Mouse (Mus musculus): Measurements from ENCODE around the gene Gda.

The Gda gene

DNA sequence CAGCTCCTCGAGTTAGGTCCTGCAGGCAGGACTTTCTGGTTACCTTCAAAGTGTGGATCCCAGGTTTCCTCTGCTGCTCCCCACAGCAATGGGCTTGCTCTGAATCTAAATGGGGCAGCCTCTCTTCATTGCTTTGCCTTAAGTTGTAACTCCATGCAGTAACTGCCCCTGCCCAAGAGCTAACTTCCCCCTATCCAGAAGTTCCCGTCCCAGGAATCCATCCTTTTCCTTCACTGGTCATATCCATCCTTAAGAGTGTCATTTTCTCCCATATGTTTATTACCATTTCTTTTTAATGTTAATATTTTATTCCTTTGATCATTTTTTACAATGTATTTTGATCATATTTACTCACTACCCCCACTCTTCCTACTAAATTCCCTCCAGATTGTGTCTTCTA lies at the start of gene Gda:
Gda (minus strand) TSS at position 101 of the 400 bp plus-strand sequence.
- DNase-seq (ENCODE audit: low spot score) = no peak

DNA sequence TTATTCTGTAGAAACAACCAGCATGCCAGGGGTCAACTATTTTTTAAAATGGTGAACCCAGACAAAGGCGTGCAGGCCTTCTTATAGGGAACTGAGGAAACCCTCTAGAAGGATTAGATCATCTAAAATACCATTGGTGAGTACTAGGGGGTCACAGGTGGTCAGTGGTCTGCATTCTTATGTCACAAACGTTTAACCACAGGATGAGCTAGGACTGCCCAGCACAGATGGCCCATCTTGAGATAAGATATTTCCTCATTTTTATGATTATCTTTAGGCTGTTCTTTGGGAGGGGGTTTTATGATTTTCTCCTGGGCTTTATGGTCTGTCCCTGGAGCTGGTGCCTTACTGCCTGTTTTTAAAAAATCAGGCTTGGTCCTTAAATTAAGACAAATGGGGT lies 47.0 kb upstream of the Gda start:
- DNase-seq (ENCODE audit: low spot score) = no peak

GRCm38 (mm10) chr19:21510116-21510515 lies 36.9 kb upstream of the Gda start:
- peak; percentile 4 for DNase-seq (ENCODE audit: low spot score)

GRCm38 (mm10) chr19:21507561-21508232 lies 34.5 kb upstream of the Gda start:
- no peak for DNase-seq (ENCODE audit: low spot score)

- DNase-seq (ENCODE audit: low spot score) = no peak
These were observed 33.9 kb upstream of the Gda start for GRCm38 (mm10) chr19:21507133-21507532.

DNA sequence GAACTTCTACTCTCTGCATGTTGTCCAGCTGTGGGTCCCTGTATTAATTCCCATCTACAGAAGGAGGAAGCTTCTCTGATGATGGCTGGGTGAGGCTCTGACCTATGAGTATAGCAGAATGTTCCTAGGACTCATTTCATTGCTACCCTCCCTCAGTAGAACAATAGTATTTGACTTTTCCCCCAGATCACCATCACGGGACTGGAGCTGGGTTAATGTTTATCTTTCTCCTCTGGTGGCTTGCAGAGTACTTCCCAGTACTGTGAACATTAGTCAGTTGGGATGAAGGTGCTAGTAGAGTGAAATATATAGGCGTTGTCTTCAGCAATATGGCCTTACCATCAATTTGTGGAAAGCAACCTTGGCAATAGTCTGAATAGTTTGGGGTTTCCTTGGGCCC lies 31.5 kb upstream of the Gda start:
- no peak for DNase-seq (ENCODE audit: low spot score)

DNA sequence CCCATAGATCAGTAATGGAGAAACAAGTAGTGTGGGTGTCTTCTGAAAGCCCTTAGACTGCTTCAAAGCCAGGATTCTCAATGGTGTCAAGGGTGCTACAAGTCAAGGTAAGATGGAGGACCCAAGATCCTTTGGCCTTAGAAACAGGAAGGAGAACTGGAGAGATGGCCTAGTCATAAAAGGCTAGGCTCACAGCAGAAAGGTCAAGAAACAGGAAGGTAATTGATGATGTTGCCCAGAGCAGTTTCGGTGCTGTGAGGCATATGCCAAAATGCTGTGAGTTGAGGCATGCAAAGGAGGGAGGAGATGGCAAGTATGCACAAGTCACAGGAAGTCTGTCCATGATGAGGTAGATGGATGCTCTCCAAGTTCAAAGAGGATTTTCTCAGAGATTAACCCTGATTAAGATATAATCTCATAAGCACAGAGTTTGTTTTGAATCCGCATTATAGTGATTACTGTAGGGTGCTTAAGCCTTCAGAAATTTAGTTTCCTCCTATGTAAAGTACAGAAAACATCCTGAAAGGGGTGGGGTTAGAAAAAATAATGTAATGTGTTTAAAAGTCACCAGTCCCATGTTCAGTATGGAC lies 26.2 kb upstream of the Gda start:
- no peak for DNase-seq (ENCODE audit: low spot score)

DNA sequence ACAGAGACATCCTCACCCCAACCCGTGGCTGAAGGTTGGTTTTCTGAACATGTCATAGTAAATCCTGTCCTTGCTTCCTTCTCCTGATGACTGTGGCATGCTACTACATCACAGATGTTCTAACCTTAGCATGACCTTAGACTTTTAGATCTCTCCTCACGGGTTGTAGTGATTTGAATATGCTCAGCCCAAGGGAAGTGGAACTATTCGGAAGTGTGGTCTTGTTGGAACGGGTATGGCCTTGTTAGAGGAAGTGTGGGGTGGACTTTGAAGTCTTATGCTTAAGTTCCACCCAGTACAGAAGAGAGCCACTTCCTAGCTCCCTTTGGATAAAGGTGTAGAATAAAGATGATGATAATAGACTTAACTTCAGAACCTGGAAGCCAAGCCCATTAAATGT lies 22.6 kb upstream of the Gda start:
- DNase-seq (ENCODE audit: low spot score) = no peak

DNA sequence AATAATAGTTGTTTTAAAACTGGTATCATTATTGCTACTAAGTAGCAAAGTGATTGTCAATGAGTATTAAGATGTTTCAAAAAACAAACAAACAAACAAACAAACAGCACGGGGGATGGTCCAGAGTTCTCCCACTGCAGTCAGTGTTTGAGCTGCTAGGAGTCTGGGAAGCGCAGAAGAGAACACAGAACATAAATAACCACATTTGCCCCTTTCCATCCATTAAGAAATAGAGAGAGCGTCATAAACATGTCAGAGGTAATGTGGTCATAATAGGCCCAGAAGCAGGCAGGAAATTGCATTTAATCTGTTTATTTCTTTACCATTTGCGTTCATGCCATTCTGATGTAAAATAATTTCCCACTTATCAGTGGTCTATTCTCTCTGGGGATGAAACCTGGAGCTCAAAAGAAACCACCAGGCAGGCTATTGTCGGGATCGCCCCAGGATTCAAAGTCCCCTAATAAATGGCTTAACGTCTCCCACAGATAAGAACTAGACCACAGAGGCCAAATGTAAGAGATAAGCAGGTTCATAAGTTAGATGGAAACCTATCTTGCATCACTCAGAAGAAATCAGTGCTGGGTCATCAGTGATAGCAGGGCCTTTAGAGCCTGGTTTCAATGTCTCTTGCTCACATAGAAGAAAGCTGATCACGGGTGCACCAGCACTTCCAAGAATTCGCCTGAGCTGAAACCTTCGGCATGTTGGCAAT lies 20.7 kb upstream of the Gda start:
- DNase-seq (ENCODE audit: low spot score) = no peak

- DNase-seq (ENCODE audit: low spot score) = no peak
These were observed 18.1 kb upstream of the Gda start for GRCm38 (mm10) chr19:21491391-21491790.

GRCm38 (mm10) chr19:21487124-21487944 lies 14.1 kb upstream of the Gda start:
- DNase-seq (ENCODE audit: low spot score) = no peak

DNA sequence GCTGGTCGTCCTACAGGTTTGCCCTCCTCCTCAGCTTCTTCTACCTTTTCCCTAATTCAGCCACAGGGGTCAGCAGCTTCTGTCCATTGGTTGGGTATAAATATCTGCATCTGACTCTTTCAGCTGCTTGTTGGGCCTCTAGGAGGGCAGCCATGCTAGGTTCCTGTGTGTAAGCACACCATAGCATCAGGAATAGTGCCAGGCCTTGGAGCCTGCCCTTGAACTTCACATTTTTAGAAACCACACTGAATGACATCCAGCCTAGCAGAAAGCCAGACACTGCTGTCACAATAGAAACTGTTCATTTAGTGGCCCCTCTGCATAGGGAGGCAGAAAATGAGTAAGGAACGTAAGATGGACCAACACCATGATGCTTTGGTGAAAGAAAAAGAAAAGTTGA lies 8.9 kb upstream of the Gda start:
- no peak for DNase-seq (ENCODE audit: low spot score)

DNA sequence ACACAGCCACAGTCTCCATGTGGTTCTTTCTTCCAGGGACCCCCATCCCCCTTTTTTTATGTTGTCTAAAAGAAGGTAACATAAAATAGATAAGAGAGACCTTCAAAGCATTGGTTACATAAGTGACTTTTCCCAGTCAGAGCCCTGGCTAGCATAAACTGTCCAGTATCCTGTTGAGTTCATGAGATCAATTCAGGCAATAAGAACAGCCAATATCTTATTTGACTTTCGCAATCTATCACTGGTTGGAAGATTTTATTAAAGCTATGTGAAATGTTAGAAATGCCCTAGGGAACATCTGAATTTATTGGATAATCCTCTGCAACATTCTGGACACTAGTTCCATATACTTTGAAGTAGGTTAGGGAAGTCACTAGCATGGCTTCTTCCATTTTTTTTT lies 7.8 kb upstream of the Gda start:
- DNase-seq (ENCODE audit: low spot score) = no peak

DNA sequence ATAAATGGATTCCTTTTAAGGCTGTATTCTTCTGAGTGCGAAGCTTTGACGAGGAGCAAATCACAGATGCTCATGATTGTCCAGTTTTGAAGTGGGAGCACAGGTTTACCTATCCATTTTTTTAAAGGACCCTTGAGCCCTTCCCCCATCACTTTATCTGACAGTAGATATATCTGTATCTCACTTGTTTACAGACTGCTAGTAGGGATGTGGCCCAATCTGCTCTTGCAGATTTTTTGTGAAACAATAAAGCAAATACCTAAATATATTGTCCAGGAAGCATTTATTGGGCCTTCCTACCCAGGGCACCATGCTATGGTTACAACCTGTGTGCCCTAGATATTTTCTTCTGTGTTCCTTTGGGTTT lies 6.8 kb upstream of the Gda start:
- no peak for DNase-seq (ENCODE audit: low spot score)

DNA sequence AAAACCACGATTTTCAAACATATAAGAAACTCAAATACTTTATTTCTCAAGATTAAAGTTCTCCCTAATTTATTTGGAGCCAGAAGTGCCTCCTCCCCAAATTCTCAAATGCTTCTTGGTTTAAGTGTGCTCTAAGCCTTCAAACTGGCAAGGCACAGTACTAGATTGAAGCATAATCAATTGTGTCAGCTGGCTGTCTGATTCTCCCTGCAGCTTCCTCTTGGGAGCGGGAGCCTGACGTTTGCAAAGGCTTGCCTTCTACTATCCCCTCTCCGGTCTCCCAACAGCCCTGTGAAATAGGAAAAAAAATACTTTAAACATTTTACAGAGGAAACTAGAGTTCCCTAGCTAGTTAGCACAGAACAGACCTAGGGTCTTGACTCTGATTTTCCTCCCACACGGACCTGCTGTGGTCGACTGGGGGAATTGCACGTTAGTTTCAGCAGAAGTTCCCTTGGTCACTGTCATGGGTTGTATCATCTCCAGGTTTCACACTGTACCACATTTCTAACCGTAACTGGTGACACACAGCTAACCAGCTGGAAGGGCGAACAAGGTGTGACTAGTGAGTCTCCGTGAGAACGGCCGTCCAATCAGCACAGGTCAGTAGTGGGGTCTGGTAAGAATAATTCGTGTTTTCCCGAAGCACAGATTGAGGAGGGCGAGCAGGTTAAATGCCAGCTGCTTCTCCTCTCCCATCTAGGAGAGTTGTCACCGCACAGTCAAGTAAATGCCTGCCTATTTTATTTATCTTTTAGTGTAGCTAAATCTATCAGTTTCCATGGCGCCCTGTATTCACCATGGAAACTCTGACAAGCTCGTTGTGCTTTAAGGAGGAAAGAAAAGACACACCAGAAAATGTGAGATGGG lies 6.2 kb upstream of the Gda start:
- no peak for DNase-seq (ENCODE audit: low spot score)

- DNase-seq (ENCODE audit: low spot score) = no peak
These were observed 5.3 kb upstream of the Gda start for GRCm38 (mm10) chr19:21478538-21478937.

DNA sequence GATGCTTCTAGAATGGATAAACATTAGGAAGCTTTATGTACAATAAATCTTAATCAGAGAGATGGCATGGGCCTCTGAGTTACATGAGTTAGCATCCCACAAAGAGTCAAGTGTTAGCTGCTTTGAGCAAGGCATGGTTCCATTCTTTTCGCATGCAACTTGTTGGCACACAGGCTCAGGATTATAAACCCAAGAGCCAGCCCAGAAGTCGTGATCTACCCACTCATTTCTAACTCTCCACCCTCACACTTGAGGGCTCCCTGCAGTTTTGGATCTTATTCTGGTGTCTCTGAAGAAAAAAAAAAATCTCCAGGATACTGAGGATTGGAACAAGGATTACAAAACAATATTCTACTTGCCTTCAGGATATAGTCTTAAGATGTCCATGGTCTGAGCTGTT lies 4.5 kb upstream of the Gda start:
- no peak for DNase-seq (ENCODE audit: low spot score)

GRCm38 (mm10) chr19:21476782-21477181 lies 3.5 kb upstream of the Gda start:
- DNase-seq (ENCODE audit: low spot score) = no peak

- DNase-seq (ENCODE audit: low spot score) = peak; percentile 79
These were observed 994 bp downstream of the Gda start for GRCm38 (mm10) chr19:21472121-21472780.

DNA sequence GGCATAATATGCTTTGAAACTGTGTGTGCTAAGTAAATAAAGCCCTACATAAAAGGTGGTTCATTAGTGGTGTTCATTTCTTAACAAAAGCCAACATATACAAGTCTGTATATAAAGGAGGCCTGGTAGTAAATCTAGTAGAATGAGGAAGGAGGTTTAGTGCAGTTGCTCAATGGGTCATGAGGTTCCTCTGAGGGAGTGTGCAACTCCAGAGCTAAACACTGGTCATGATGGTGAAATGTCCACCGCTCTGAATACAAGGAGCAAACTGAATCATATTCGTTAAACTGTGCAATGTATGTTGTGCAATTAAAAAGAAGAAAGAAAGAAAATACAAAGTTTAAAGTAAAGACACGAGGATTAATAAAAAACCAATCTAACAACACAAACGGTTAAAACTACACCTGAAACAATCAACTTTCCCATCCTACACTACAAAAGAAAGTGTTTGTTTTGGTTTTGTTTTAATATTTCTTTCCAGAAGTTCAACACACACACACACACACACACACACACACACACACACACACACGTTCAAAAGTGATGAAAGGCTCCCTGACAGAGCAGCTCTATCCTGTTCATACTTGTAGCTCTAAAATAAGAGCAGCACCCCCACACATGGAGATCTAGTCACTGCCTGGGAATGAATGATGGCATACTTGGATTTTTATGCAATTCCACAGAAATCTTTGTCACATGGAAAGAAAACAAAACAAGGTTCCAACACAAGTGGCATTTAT lies 11.9 kb downstream of the Gda start:
- no peak for DNase-seq (ENCODE audit: low spot score)
